Mouse (Mus musculus): ENCODE measurements around the gene Brf1. TPM values are rescaled to one million over a fixed set of nuclear protein-coding genes. Genes with fewer than 3 reads are reported as not detected.

Gene Brf1
- polyA plus RNA-seq (2012; rRNA removed), result 88.4 and 89.6 TPM in 2 replicates

GRCm38 (mm10) chr12:113000294-113001132 lies at the start of gene Brf1:
Brf1 (minus strand) TSS chr12:113000704.

GRCm38 (mm10) chr12:113013604-113014558 lies 13.4 kb upstream of the Brf1 start, which contains the start of gene Pacs2:
Pacs2 (plus strand) TSS chr12:113014508.

GRCm38 (mm10) chr12:112976371-112977073 lies 24.0 kb downstream of the Brf1 start, which contains the start of gene Btbd6:
Btbd6 (plus strand) TSS chr12:112976482.

GRCm38 (mm10) chr12:112941776-112942713 lies 58.5 kb downstream of the Brf1 start, which contains the start of gene Nudt14:
Nudt14 (minus strand) TSS chr12:112942124.

GRCm38 (mm10) chr12:112929562-112930352 lies 70.7 kb downstream of the Brf1 start, which contains the start of gene Jag2:
Jag2 (minus strand) TSS chr12:112929776.

Other genes starting within 250 kb of the Brf1 start
- gene Pld4, start 240.0 kb downstream of the Brf1 start, polyA plus RNA-seq (2012; rRNA removed), result 3.3 and 4.7 TPM in 2 replicates
- gene Ahnak2, start 198.0 kb downstream of the Brf1 start, polyA plus RNA-seq (2012; rRNA removed), result 0.29 and 0.41 TPM in 2 replicates
- 5.9 and 10.5 TPM in 2 replicates for gene Clba1, start 191.8 kb downstream of the Brf1 start, polyA plus RNA-seq (2012; rRNA removed)
- gene Cdca4, start 171.3 kb downstream of the Brf1 start, polyA plus RNA-seq (2012; rRNA removed), result 71.8 and 101 TPM in 2 replicates
- gene Gpr132, start 132.5 kb downstream of the Brf1 start, polyA plus RNA-seq (2012; rRNA removed), result 0.08 and 0.10 TPM in 2 replicates
- gene Jag2, start 70.9 kb downstream of the Brf1 start, polyA plus RNA-seq (2012; rRNA removed), result 19.3 and 19.6 TPM in 2 replicates
- gene Nudt14, start 58.6 kb downstream of the Brf1 start, polyA plus RNA-seq (2012; rRNA removed), result 32.2 and 39.3 TPM in 2 replicates
- 20.3 and 21.4 TPM in 2 replicates for gene Btbd6, start 24.2 kb downstream of the Brf1 start, polyA plus RNA-seq (2012; rRNA removed)
- 47.2 and 55.8 TPM in 2 replicates for gene Pacs2, start 13.8 kb upstream of the Brf1 start, polyA plus RNA-seq (2012; rRNA removed)
- gene Tex22, start 73.8 kb upstream of the Brf1 start, polyA plus RNA-seq (2012; rRNA removed), result 0.07 and 0.09 TPM in 2 replicates
- 104 and 129 TPM in 2 replicates for gene Mta1, start 97.6 kb upstream of the Brf1 start, polyA plus RNA-seq (2012; rRNA removed)
- 128 and 134 TPM in 2 replicates for gene Crip2, start 139.5 kb upstream of the Brf1 start, polyA plus RNA-seq (2012; rRNA removed)
- 102 and 112 TPM in 2 replicates for gene Crip1, start 145.6 kb upstream of the Brf1 start, polyA plus RNA-seq (2012; rRNA removed)
- 37.7 and 56.1 TPM in 2 replicates for gene Tedc1, start 155.7 kb upstream of the Brf1 start, polyA plus RNA-seq (2012; rRNA removed)
- gene Tmem121, start 185.2 kb upstream of the Brf1 start, polyA plus RNA-seq (2012; rRNA removed), result 22.9 and 30.9 TPM in 2 replicates

Data from central nervous system, embryonic 11.5 days (tissue).